Mouse (Mus musculus) fat pad, adult 2 months (tissue): ENCODE data around the gene Mmab.

Experiments used
- DNase-seq: peaks from one replicate; pipeline ENCODE4 v3.0.0-alpha.2; 2011; ENCODE audit warnings: low read depth, low spot score; ENCODE audit errors: extremely low read depth

Mmab gene

GRCm38 (mm10) chr5:114429781-114430180, 14.1 kb downstream of the Mmab start:
- DNase-seq: no peak

- no peak for DNase-seq
These were observed 15.2 kb downstream of the Mmab start for GRCm38 (mm10) chr5:114428621-114429020.

DNA sequence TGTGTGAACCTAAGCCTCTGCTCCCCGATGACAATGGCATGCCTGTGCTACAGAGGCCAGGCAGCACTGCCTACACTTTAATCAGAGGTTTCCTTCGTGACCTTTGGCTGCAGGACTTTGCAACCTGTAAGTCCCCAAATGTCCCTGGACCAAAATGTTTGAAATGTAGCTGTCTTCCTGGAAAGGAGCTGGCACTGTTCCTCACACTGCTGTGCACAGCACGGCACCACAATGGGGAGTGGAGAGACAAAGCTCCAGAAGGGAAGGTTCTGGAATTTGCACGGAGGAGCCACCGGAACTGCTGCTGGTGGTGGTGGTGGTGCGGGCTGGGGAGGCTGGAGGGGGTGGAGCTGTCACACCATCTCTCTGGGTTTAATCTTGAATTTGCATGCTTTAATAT, 17.1 kb downstream of the Mmab start:
- no peak for DNase-seq

GRCm38 (mm10) chr5:114423961-114424360, 19.9 kb downstream of the Mmab start:
- DNase-seq: no peak

DNA sequence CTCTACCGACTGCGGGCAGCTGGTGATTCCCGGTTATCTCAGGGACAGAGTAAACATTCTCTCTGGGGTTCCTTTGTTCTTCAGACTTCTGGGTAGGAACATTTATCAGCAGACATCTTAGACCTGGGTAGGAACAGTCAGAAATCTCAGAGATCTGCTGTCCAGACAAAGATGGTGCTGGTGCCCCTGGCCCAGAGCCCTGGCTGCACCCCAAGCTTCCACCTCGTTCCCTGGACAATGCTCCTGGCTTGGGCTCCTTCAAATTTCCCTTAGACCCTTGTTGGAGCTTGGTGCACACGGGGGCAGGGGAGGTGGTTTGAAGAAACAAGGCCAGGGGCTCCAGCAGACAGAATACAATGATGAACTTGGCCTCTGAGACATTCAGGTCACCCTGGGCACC, 21.3 kb downstream of the Mmab start:
- DNase-seq: no peak

GRCm38 (mm10) chr5:114421561-114422298, 22.1 kb downstream of the Mmab start:
- DNase-seq: no peak

DNA sequence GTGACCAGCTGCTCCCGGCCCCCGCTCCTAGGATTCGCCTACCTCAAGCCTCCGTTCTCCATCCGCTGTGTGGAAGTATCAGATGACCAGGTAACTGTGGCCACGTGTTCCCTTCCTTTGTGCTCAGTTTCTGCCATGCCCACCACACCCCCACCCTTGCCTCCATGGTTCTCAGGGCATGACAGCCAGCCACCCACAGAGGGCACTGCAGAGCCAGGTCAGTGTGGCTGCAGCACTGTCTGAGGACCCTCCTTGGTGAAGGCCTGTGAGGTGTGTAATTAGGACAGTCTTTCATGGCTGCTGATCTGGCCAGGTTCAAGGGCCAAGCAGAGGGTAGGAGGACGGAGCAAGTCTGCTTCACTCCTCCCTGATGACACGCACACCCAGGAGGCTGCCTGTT, 25.3 kb downstream of the Mmab start:
- no peak for DNase-seq

DNA sequence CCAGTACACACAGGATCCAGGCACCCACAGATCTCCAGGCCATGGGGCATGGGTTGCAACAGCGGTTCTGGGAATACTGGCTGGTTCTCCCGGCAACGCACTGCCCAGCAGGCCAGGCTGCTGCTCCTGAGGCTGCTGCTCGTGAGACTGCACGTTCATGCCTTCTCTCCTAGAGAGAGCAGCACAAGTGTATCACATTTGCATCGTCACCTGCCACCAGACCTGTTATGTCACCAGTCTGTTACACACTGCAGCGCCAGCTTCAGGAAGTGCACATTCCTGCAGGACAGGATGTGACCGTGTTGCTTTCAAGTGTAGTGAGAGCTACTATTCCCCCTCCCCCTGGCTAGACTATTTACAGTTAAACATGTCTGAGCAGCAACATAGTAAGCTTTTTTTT, 27.0 kb downstream of the Mmab start:
- DNase-seq: no peak

DNA sequence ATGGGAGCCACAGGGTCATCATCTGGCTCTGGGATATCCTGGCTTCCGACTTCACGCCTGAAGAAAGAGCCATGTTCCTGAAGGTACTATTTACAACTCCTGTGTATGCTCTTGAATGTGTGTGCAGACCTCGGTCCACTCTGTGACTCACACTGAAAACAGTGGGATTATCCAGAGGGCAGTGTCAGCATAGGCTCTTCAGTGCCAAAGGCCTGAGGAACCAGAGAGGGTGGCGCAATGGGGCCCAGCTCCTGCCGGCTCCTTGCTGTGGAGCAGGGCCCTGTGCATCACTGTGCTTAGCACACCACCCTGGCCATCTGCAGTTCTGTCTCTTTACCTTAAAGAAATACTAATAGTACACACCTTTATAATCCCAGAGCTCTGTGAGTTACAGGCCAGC, 28.3 kb downstream of the Mmab start:
- DNase-seq: no peak

- no peak for DNase-seq
These were observed 30.7 kb downstream of the Mmab start for GRCm38 (mm10) chr5:114413067-114413735.

- DNase-seq: no peak
These were observed 31.4 kb downstream of the Mmab start for GRCm38 (mm10) chr5:114412361-114412998.

GRCm38 (mm10) chr5:114410429-114410828, 33.4 kb downstream of the Mmab start:
- no peak for DNase-seq

- no peak for DNase-seq
These were observed 35.0 kb downstream of the Mmab start for GRCm38 (mm10) chr5:114408846-114409245.

DNA sequence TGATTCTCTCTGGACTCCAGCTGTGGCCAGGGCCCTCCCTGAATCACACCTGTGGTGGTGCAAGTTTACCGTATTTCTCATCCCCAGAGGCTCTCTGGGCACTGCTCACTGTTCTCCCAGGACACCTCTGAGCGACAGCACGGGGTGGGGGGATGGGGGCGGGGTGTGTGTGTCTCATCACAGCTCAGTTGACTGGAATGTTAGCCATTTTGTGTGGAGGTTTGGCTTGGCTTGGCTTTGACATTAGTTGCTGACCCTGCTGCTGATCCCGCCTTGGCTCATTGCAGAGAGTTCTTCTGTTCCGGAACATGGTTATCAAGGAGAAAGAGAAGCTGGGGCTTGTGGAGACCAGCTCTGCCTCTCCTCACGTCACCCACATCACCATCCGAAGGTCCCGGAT, 36.0 kb downstream of the Mmab start:
- no peak for DNase-seq

GRCm38 (mm10) chr5:114407269-114407668, 36.6 kb downstream of the Mmab start:
- no peak for DNase-seq

- DNase-seq: no peak
These were observed 37.3 kb downstream of the Mmab start for GRCm38 (mm10) chr5:114406592-114406991.

GRCm38 (mm10) chr5:114393169-114393568, 50.7 kb downstream of the Mmab start:
- DNase-seq: no peak

DNA sequence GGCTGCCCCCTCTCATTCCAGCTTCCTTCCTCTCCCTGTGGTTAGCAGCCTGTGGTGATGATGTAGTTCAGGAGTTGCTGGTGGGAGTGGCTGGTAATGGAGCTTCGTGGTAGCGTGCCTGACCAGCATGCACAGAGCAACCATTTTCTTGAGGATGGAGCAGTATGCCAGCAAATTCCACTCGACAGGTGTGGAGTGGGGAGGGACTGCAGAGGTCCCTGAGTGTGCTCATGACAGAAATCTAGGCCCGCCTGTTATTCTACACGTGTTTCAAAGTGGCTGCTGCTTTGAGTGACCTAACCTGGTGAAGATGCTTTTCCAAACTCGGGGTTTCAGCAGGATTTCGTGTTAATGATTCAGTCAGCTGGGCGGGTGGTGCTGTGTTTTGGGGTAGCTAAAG, 59.4 kb downstream of the Mmab start:
- DNase-seq: no peak

DNA sequence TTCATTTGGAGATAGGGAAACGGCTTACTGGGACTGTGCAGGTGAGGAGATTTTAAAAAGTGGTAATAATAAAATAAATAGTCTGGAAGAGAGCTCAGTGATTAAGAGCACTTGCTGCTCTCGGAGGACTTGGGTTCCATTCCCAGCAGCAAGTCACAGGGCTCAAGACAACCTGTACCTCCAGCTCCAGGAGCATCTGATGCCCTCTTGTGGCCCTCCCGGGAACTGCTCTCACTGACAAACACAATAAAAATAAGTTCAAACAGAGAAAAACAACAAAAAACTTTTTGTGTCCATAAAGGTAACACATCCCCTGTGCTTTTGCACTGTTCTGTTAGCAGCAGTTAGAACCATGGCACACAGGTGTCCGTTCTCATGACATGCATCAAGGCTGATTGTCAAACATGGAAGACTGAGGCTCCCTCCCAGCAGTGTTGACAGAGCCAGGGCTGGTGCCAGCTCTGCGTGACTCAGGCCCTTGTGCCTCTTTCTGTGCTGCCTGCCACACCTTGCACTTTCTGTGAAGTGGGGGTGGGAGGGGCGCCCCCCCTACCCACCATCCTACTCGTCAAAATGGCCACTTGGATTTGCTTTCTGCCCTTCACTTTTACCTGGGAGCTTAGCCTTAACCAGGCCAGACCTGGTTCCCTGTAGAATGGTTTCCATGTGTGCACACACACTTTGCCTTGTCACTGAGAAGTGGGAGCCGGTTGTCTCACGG, 60.5 kb downstream of the Mmab start:
- DNase-seq: no peak
